Mouse (Mus musculus) intestine, postnatal 0 days (tissue): ENCODE data around the gene Pip5k1c. TPM values are rescaled to one million over a fixed set of nuclear protein-coding genes. Genes with fewer than 3 reads are reported as not detected.

Experiments
- ATAC-seq: fragments of 200-750 bp; cut with Nextera tagmentation; 2 replicates; pipeline ENCODE4 v1.8.0; 2017; ENCODE audit warnings: mild to moderate bottlenecking, moderate TSS enrichment, moderate library complexity
- H3K27ac ChIP-seq: fragments of 300-500 bp; sonication (generic); 2 replicates; pipeline ENCODE4 v1.5.1; 2014; ENCODE audit warnings: mild to moderate bottlenecking, low read depth, low read length, moderate library complexity
- H3K27me3 ChIP-seq: fragments of 300-500 bp; sonication (generic); replicated peaks from 2 replicates; pipeline ENCODE4 v1.6.1; 2014; ENCODE audit warnings: low read length, mixed read lengths; ENCODE audit not compliant: control insufficient read depth, insufficient read depth
- H3K36me3 ChIP-seq: fragments of 300-500 bp; sonication (generic); 2 replicates; pipeline ENCODE4 v1.6.1; 2014; ENCODE audit warnings: mild to moderate bottlenecking, moderate library complexity; ENCODE audit not compliant: control insufficient read depth, insufficient read depth
- H3K4me1 ChIP-seq: fragments of 300-500 bp; sonication (generic); replicated peaks from 2 replicates; pipeline ENCODE4 v1.6.1; 2014; ENCODE audit warnings: antibody characterized with exemption, low read length, mixed read lengths; ENCODE audit not compliant: control insufficient read depth, insufficient read depth
- H3K4me2 ChIP-seq: fragments of 300-500 bp; sonication (generic); replicated peaks from 2 replicates; pipeline ENCODE4 v1.6.1; 2014; ENCODE audit warnings: low read depth, mild to moderate bottlenecking, moderate library complexity
- H3K4me3 ChIP-seq: fragments of 300-500 bp; sonication (generic); 2 replicates; pipeline ENCODE4 v1.5.1; 2014; ENCODE audit warnings: low read depth, low read length
- H3K9ac ChIP-seq: fragments of 300-500 bp; sonication (generic); 2 replicates; pipeline ENCODE4 v1.6.1; 2014; ENCODE audit warnings: mild to moderate bottlenecking, low read depth, low read length
- H3K9me3 ChIP-seq: fragments of 300-500 bp; sonication (generic); 2 replicates; pipeline ENCODE4 v1.6.1; 2016; ENCODE audit warnings: mixed run types; ENCODE audit not compliant: control insufficient read depth
- CTCF ChIP-seq: sonication (generic); IDR thresholded peaks from 2 replicates; pipeline ENCODE4 v1.5.1; 2016; ENCODE audit warnings: low read depth, mild to moderate bottlenecking, control low read depth, antibody characterized with exemption, moderate library complexity
- WGBS: fragments of 180-500 bp; shearing (Covaris S2); extraction: QIAGEN DNeasy Blood & Tissue Kit; methylation state at CpG from one replicate; pipeline ENCODE4 v1.1.7; 2014; 5-methylcytosine and 5-hydroxymethylcytosine counted together
- polyA plus RNA-seq: library from polyadenylated mRNA; unstranded; fragments of >200 nt; fragmentation: Nextera tagmentation; extraction: Ambion mirVana; gene quantifications from 2 replicates; pipeline ENCODE4 v1.2.1, GENCODE M21; 2015

Gene Pip5k1c
- polyA plus RNA-seq, 1 experiment from 2014 or later, result 27.2 TPM

GRCm38 (mm10) chr10:81342686-81343505 lies 50.1 kb downstream of the Pip5k1c start, which contains the start of gene Gipc3:
Gene Gipc3, minus strand, starts transcription at chr10:81343266.
- Histone ChIP-seq H3K36me3 (peaks cover 5% of the 10 kb centered on the region; the same call in 1 of the 2 replicates), H3K4me2 (peak within 1 kb of the TSS; percentile 94), H3K27ac (no peak within 1 kb of the TSS), H3K4me3 (peak within 1 kb of the TSS; percentile 53), H3K9ac (peak within 1 kb of the TSS; percentile 59), H3K27me3 (peaks cover 14% of the 10 kb centered on the region), H3K9me3 (no peaks in the 10 kb centered on the region), H3K4me1 (0 out of 2 replicates have a peak, but pooled peaks cover 2% of the 10 kb centered on the region)
- WGBS, result 5% methylated on average over 51 of the region's 67 CpGs
- no peak for ATAC-seq
- TF ChIP-seq CTCF, result 0 out of 2 replicates have a peak, but pooled peaks have one; percentile 1

GRCm38 (mm10) chr10:81344421-81345161 lies 51.8 kb downstream of the Pip5k1c start:
- 46% methylated on average over 8 of the region's 8 CpGs for WGBS
- Histone ChIP-seq H3K4me1 (0 out of 2 replicates have a peak, but pooled peaks cover 2% of the 10 kb centered on the region), H3K4me2 (no peak overlapping the region), H3K9ac (no peak overlapping the region), H3K27ac (no peak overlapping the region), H3K36me3 (peaks cover 13% of the 10 kb centered on the region; the same call in 1 of the 2 replicates), H3K4me3 (no peak overlapping the region), H3K27me3 (peaks cover 14% of the 10 kb centered on the region), H3K9me3 (no peaks in the 10 kb centered on the region)
- ATAC-seq, result no peak
- peak; percentile 64 for TF ChIP-seq CTCF

- 0 out of 2 replicates have a peak, but pooled peaks cover 2% of the 10 kb centered on the region for H3K4me1 ChIP-seq
- H3K4me2 ChIP-seq, result no peak overlapping the region
- no peak overlapping the region for H3K4me3 ChIP-seq
- WGBS, result 85% methylated on average over 4 of the region's 4 CpGs
- H3K27me3 ChIP-seq, result peaks cover 14% of the 10 kb centered on the region
- peaks cover 13% of the 10 kb centered on the region; the same call in 1 of the 2 replicates for H3K36me3 ChIP-seq
- H3K27ac ChIP-seq, result no peak overlapping the region
- ATAC-seq, result no peak
- TF ChIP-seq CTCF, result no peak
- no peak overlapping the region for H3K9ac ChIP-seq
- no peaks in the 10 kb centered on the region for H3K9me3 ChIP-seq
These were observed 52.4 kb downstream of the Pip5k1c start for GRCm38 (mm10) chr10:81345162-81345534.

- H3K4me2 ChIP-seq, result peak overlapping the region; percentile 67
- 0 out of 2 replicates have a peak overlapping the region, but pooled peaks have one; percentile 13 for H3K9ac ChIP-seq
- peaks cover 13% of the 10 kb centered on the region; the same call in 1 of the 2 replicates for H3K36me3 ChIP-seq
- ATAC-seq, result peak; percentile 46
- peaks cover 14% of the 10 kb centered on the region for H3K27me3 ChIP-seq
- peak; percentile 70 for TF ChIP-seq CTCF
- no peaks in the 10 kb centered on the region for H3K4me1 ChIP-seq
- peak overlapping the region; percentile 27; the same call in 1 of the 2 replicates for H3K4me3 ChIP-seq
- no peaks in the 10 kb centered on the region for H3K9me3 ChIP-seq
- WGBS, result 13% methylated on average over 55 of the region's 55 CpGs
- no peak overlapping the region for H3K27ac ChIP-seq
These were observed 53.8 kb downstream of the Pip5k1c start for GRCm38 (mm10) chr10:81346453-81347067.

- Histone ChIP-seq H3K9me3 (no peaks in the 10 kb centered on the region), H3K4me3 (peak overlapping the region; percentile 76), H3K27ac (no peak overlapping the region; the same call in 1 of the 2 replicates), H3K36me3 (peaks cover 13% of the 10 kb centered on the region; the same call in 1 of the 2 replicates), H3K9ac (0 out of 2 replicates have a peak overlapping the region, but pooled peaks have one; percentile 73), H3K4me1 (no peaks in the 10 kb centered on the region), H3K27me3 (no peaks in the 10 kb centered on the region), H3K4me2 (peak overlapping the region; percentile 90)
- no peak for TF ChIP-seq CTCF
- ATAC-seq, result no peak
- WGBS, result 4% methylated on average over 12 of the region's 12 CpGs
These were observed 56.4 kb downstream of the Pip5k1c start for GRCm38 (mm10) chr10:81349146-81349545.
